Comparison of ENCODE assay signal across 8 mouse cellular contexts in genomic region chr16:18249364-18249967, GRCm38 (mm10). TPM values are rescaled to one million over a fixed set of nuclear protein-coding genes. Genes with fewer than 3 reads are reported as not detected.
DNase-seq lines count a peak whose midpoint lies in the region; ATAC-seq and TF ChIP-seq lines count a peak whose summit lies in the region.

No protein-coding gene starts in this region.

- DNase-seq in frontal cortex, postnatal 36 days (ENCODE audit: low spot score in 2 of 2): peak; percentile 44 to 50
- no peak for DNase-seq in frontal cortex, postnatal 25 days (ENCODE audit: low spot score in 2 of 2)
- DNase-seq in c-Kit-negative CD71-positive TER-119-positive erythroid progenitor cells, embryonic 14.5 days (ENCODE audit: low read depth, low spot score): peak; percentile 28
- DNase-seq in limb, embryonic 11.5 days (ENCODE audit: low spot score): peak; percentile 62
- DNase-seq in midbrain, embryonic 10.5 days (ENCODE audit: low spot score): peak; percentile 52
- peak; percentile 41 to 65 for DNase-seq in spleen, adult 2 months (ENCODE audit: low read depth in 1 of 2, low spot score in 2 of 2)

- H3K4me2 ChIP-seq in forebrain, embryonic 12.5 days: peak overlapping the region; percentile 83
- peak overlapping the region; percentile 94 for H3K4me2 ChIP-seq in hindbrain, embryonic 16.5 days (ENCODE audit: low read length)
- peak overlapping the region; percentile 85 for H3K4me2 ChIP-seq in limb, embryonic 11.5 days (ENCODE audit: low read depth, severe bottlenecking)

- H3K27ac ChIP-seq in forebrain, embryonic 12.5 days: peak overlapping the region; percentile 93
- H3K27ac ChIP-seq in hindbrain, embryonic 16.5 days (ENCODE audit: low read depth, low read length): peak overlapping the region; percentile 91
- peak overlapping the region; percentile 78 for H3K27ac ChIP-seq in limb, embryonic 11.5 days (replicated peaks; ENCODE audit: low read depth, low read length)
- H3K27ac ChIP-seq in midbrain, embryonic 10.5 days (replicated peaks): peak overlapping the region; percentile 98
- peak overlapping the region; percentile 74 for H3K27ac ChIP-seq in spleen, adult 2 months (ENCODE audit: insufficient read depth, low read length)

- H3K9ac ChIP-seq in forebrain, embryonic 12.5 days: peak overlapping the region; percentile 85
- H3K9ac ChIP-seq in hindbrain, embryonic 16.5 days (ENCODE audit: low read depth, low read length): peak overlapping the region; percentile 92
- peak overlapping the region; percentile 92 for H3K9ac ChIP-seq in limb, embryonic 11.5 days (ENCODE audit: low read length)

- 9% methylated on average over 27 of the region's 27 CpGs for WGBS in forebrain, embryonic 12.5 days
- WGBS in hindbrain, embryonic 16.5 days: 6% methylated on average over 27 of the region's 27 CpGs
- 7% methylated on average over 27 of the region's 27 CpGs for WGBS in limb, embryonic 11.5 days
- 10% methylated on average over 27 of the region's 27 CpGs for WGBS in midbrain, embryonic 10.5 days
- WGBS in spleen, adult 2 months: 3% methylated on average over 27 of the region's 27 CpGs

- peaks cover 47% of the 10 kb centered on the region for H3K4me1 ChIP-seq in forebrain, embryonic 12.5 days
- H3K4me1 ChIP-seq in hindbrain, embryonic 16.5 days (ENCODE audit: control insufficient read depth, insufficient read depth, low read depth, low read length): peaks cover 32% of the 10 kb centered on the region
- H3K4me1 ChIP-seq in limb, embryonic 11.5 days (ENCODE audit: control insufficient read depth, insufficient read depth, low read length): peaks cover 25% of the 10 kb centered on the region
- H3K4me1 ChIP-seq in midbrain, embryonic 10.5 days: peaks cover 53% of the 10 kb centered on the region
- H3K4me1 ChIP-seq in spleen, adult 2 months (ENCODE audit: control insufficient read depth, insufficient read depth, insufficient read length): peaks cover 6% of the 10 kb centered on the region; the same call in 1 of the 2 replicates

- no peaks in the 10 kb centered on the region for H3K27me3 ChIP-seq in forebrain, embryonic 12.5 days
- H3K27me3 ChIP-seq in hindbrain, embryonic 16.5 days (replicated peaks; ENCODE audit: control insufficient read depth, insufficient read depth, low read length): no peaks in the 10 kb centered on the region
- H3K27me3 ChIP-seq in limb, embryonic 11.5 days (ENCODE audit: control insufficient read depth, insufficient read depth, low read length): no peaks in the 10 kb centered on the region
- no peaks in the 10 kb centered on the region for H3K27me3 ChIP-seq in midbrain, embryonic 10.5 days (ENCODE audit: low read depth, poor library complexity, severe bottlenecking)
- H3K27me3 ChIP-seq in spleen, adult 2 months (ENCODE audit: control insufficient read depth, insufficient read depth, low read length): no peaks in the 10 kb centered on the region

- TF ChIP-seq POLR2A in spleen, adult 2 months (IDR thresholded peaks at IDR 0.05; ENCODE audit: low read depth, low read length): no peak

- H3K36me3 ChIP-seq in forebrain, embryonic 12.5 days (replicated peaks): peaks cover 70% of the 10 kb centered on the region
- peaks cover 39% of the 10 kb centered on the region for H3K36me3 ChIP-seq in hindbrain, embryonic 16.5 days (ENCODE audit: control insufficient read depth, insufficient read depth, low read length)
- peaks cover 48% of the 10 kb centered on the region for H3K36me3 ChIP-seq in limb, embryonic 11.5 days (ENCODE audit: control insufficient read depth, insufficient read depth, low read length)
- H3K36me3 ChIP-seq in midbrain, embryonic 10.5 days: peaks cover 76% of the 10 kb centered on the region
- H3K36me3 ChIP-seq in spleen, adult 2 months (ENCODE audit: control insufficient read depth, insufficient read depth, low read length): peaks cover 39% of the 10 kb centered on the region

- H3K9me3 ChIP-seq in forebrain, embryonic 12.5 days: no peaks in the 10 kb centered on the region
- no peaks in the 10 kb centered on the region for H3K9me3 ChIP-seq in hindbrain, embryonic 16.5 days (ENCODE audit: control insufficient read depth, low read length)
- H3K9me3 ChIP-seq in limb, embryonic 11.5 days (ENCODE audit: control insufficient read depth, low read length): no peaks in the 10 kb centered on the region
- H3K9me3 ChIP-seq in midbrain, embryonic 10.5 days (replicated peaks): no peaks in the 10 kb centered on the region

- ATAC-seq in forebrain, embryonic 12.5 days (ENCODE audit: low FRiP score): peak; percentile 13
- peak; percentile 34 for ATAC-seq in hindbrain, embryonic 16.5 days
- peak; percentile 2; the same call in 1 of the 2 replicates for ATAC-seq in limb, embryonic 11.5 days (ENCODE audit: insufficient number of reproducible peaks, low FRiP score, low TSS enrichment, low read depth)

- peak overlapping the region; percentile 95 for H3K4me3 ChIP-seq in forebrain, embryonic 12.5 days (replicated peaks)
- H3K4me3 ChIP-seq in hindbrain, embryonic 16.5 days (ENCODE audit: low read length): peak overlapping the region; percentile 95
- peak overlapping the region; percentile 88 for H3K4me3 ChIP-seq in limb, embryonic 11.5 days (ENCODE audit: low read depth, low read length)
- peak overlapping the region; percentile 78 for H3K4me3 ChIP-seq in midbrain, embryonic 10.5 days
- peak overlapping the region; percentile 69 for H3K4me3 ChIP-seq in spleen, adult 2 months (ENCODE audit: extremely low read depth, insufficient read depth, insufficient read length)

- TF ChIP-seq CTCF in spleen, adult 2 months (IDR thresholded peaks at IDR 0.05; ENCODE audit: extremely low read depth, insufficient read depth, insufficient read length, insufficient replicate concordance): no peak

RNA-seq across cellular contexts. Expression of gene Ranbp1, which starts 0.9 kb away (rescaled TPM):
- polyA plus RNA-seq in forebrain, embryonic 12.5 days (2016; fragmentation: Nextera tagmentation; extraction: Ambion mirVana): 983 and 1,008 TPM in 2 replicates
- polyA plus RNA-seq in hindbrain, embryonic 16.5 days (2015; fragmentation: Nextera tagmentation; extraction: Ambion mirVana): 362 and 365 TPM in 2 replicates
- polyA plus RNA-seq in limb, embryonic 11.5 days (2014; fragmentation: Nextera tagmentation; extraction: Ambion mirVana): 1,289 and 1,302 TPM in 2 replicates
- 1,186 and 1,334 TPM in 2 replicates for polyA plus RNA-seq in midbrain, embryonic 10.5 days (2016; fragmentation: Nextera tagmentation; extraction: Ambion mirVana)
- polyA plus RNA-seq in spleen, adult 2 months (2012; rRNA removed): 51.8 and 53.6 TPM in 2 replicates

RNA-seq across cellular contexts. Expression of gene Trmt2a, which starts 1.0 kb away (rescaled TPM):
- polyA plus RNA-seq in forebrain, embryonic 12.5 days (2016; fragmentation: Nextera tagmentation; extraction: Ambion mirVana): 111 and 118 TPM in 2 replicates
- polyA plus RNA-seq in hindbrain, embryonic 16.5 days (2015; fragmentation: Nextera tagmentation; extraction: Ambion mirVana): 100 and 105 TPM in 2 replicates
- 95.8 and 96.0 TPM in 2 replicates for polyA plus RNA-seq in limb, embryonic 11.5 days (2014; fragmentation: Nextera tagmentation; extraction: Ambion mirVana)
- 127 and 132 TPM in 2 replicates for polyA plus RNA-seq in midbrain, embryonic 10.5 days (2016; fragmentation: Nextera tagmentation; extraction: Ambion mirVana)
- 56.2 and 65.4 TPM in 2 replicates for polyA plus RNA-seq in spleen, adult 2 months (2012; rRNA removed)

RNA-seq across cellular contexts. Expression of gene Gm49776, which starts 8.7 kb away (rescaled TPM):
- 3.4 TPM in 1 of 2 replicates, not detected in the other for polyA plus RNA-seq in forebrain, embryonic 12.5 days (2016; fragmentation: Nextera tagmentation; extraction: Ambion mirVana)
- 1.3 TPM in 1 of 2 replicates, not detected in the other for polyA plus RNA-seq in hindbrain, embryonic 16.5 days (2015; fragmentation: Nextera tagmentation; extraction: Ambion mirVana)
- 1.3 and 1.7 TPM in 2 replicates for polyA plus RNA-seq in limb, embryonic 11.5 days (2014; fragmentation: Nextera tagmentation; extraction: Ambion mirVana)
- polyA plus RNA-seq in midbrain, embryonic 10.5 days (2016; fragmentation: Nextera tagmentation; extraction: Ambion mirVana): 1.9 and 2.2 TPM in 2 replicates
- polyA plus RNA-seq in spleen, adult 2 months (2012; rRNA removed): not detected in 2 replicates

RNA-seq across cellular contexts. Expression of gene Zdhhc8, which starts 14.5 kb away (rescaled TPM):
- polyA plus RNA-seq in forebrain, embryonic 12.5 days (2016; fragmentation: Nextera tagmentation; extraction: Ambion mirVana): 15.7 and 16.9 TPM in 2 replicates
- polyA plus RNA-seq in hindbrain, embryonic 16.5 days (2015; fragmentation: Nextera tagmentation; extraction: Ambion mirVana): 8.0 and 14.6 TPM in 2 replicates
- 14.5 and 14.6 TPM in 2 replicates for polyA plus RNA-seq in limb, embryonic 11.5 days (2014; fragmentation: Nextera tagmentation; extraction: Ambion mirVana)
- polyA plus RNA-seq in midbrain, embryonic 10.5 days (2016; fragmentation: Nextera tagmentation; extraction: Ambion mirVana): 9.4 and 11.3 TPM in 2 replicates
- 52.3 and 72.4 TPM in 2 replicates for polyA plus RNA-seq in spleen, adult 2 months (2012; rRNA removed)

RNA-seq across cellular contexts. Expression of gene Ccdc188, which starts 31.8 kb away (rescaled TPM):
- not detected in 2 replicates for polyA plus RNA-seq in forebrain, embryonic 12.5 days (2016; fragmentation: Nextera tagmentation; extraction: Ambion mirVana)
- 0.11 TPM in 1 of 2 replicates, not detected in the other for polyA plus RNA-seq in hindbrain, embryonic 16.5 days (2015; fragmentation: Nextera tagmentation; extraction: Ambion mirVana)
- not detected in 2 replicates for polyA plus RNA-seq in limb, embryonic 11.5 days (2014; fragmentation: Nextera tagmentation; extraction: Ambion mirVana)
- polyA plus RNA-seq in midbrain, embryonic 10.5 days (2016; fragmentation: Nextera tagmentation; extraction: Ambion mirVana): not detected in 2 replicates
- polyA plus RNA-seq in spleen, adult 2 months (2012; rRNA removed): not detected in 2 replicates

Comparison
In these comparisons a context has a peak if more than half of its experiments do, and no peak if none do; other contexts are left out.
1. DNase-seq: peak in frontal cortex, postnatal 36 days (2 of 2), c-Kit-negative CD71-positive TER-119-positive erythroid progenitor cells, embryonic 14.5 days (single experiment), limb, embryonic 11.5 days (single experiment), midbrain, embryonic 10.5 days (single experiment) and spleen, adult 2 months (2 of 2); none in frontal cortex, postnatal 25 days (0 of 2).
2. Peak in every context shown above with its lines, with median percentiles within 50 percentile points of each other: ATAC-seq, H3K27ac ChIP-seq, H3K4me2 ChIP-seq, H3K4me3 ChIP-seq and H3K9ac ChIP-seq.